Mouse (Mus musculus): ENCODE results near the gene Cdc34. TPM values are rescaled to one million over a fixed set of nuclear protein-coding genes. Genes with fewer than 3 reads are reported as not detected.

The Cdc34 gene
- total and polyA plus RNA-seq, 2 experiments from 2014 or later: 71.3 to 76.7 TPM

GRCm38 (mm10) chr10:79694379-79694655 lies 12.3 kb downstream of the Cdc34 start:
- Histone ChIP-seq H3K36me3 (ENCODE audit: insufficient read depth, low read length) (no peaks in the 10 kb centered on the region), H3K9me3 (ENCODE audit: low read length) (no peaks in the 10 kb centered on the region), H3K4me3 (ENCODE audit: low read length) (no peak overlapping the region), H3K9ac (replicated peaks; ENCODE audit: low read length) (no peak overlapping the region), H3K4me1 (ENCODE audit: insufficient read depth, low read length) (no peaks in the 10 kb centered on the region), H3K27ac (no peak overlapping the region), H3K4me2 (ENCODE audit: low read depth, low read length) (no peak overlapping the region), H3K27me3 (ENCODE audit: insufficient read depth, low read length) (no peaks in the 10 kb centered on the region)
- ATAC-seq (no peak), DNase-seq (ENCODE audit: low spot score) (no peak)
- WGBS: 51% methylated on average over 6 of the region's 6 CpGs
- TF ChIP-seq CTCF (IDR thresholded peaks at IDR 0.05; ENCODE audit: low read depth): no peak

- peak; percentile 36; the same call in 1 of the 2 replicates for ATAC-seq
- Histone ChIP-seq H3K9ac (replicated peaks; ENCODE audit: low read length) (no peak overlapping the region), H3K4me2 (ENCODE audit: low read depth, low read length) (no peak overlapping the region), H3K36me3 (ENCODE audit: insufficient read depth, low read length) (no peaks in the 10 kb centered on the region), H3K27ac (peak overlapping the region; percentile 22; the same call in 1 of the 2 replicates), H3K9me3 (ENCODE audit: low read length) (no peaks in the 10 kb centered on the region), H3K27me3 (ENCODE audit: insufficient read depth, low read length) (no peaks in the 10 kb centered on the region), H3K4me1 (ENCODE audit: insufficient read depth, low read length) (no peaks in the 10 kb centered on the region), H3K4me3 (ENCODE audit: low read length) (no peak overlapping the region)
- DNase-seq (ENCODE audit: low spot score): peak; percentile 67
- 61% methylated on average over 13 of the region's 13 CpGs for WGBS
- TF ChIP-seq CTCF (IDR thresholded peaks at IDR 0.05; ENCODE audit: low read depth): peak; percentile 82
Measured at GRCm38 (mm10) chr10:79695231-79696128, 13.5 kb downstream of the Cdc34 start.

- H3K27ac ChIP-seq: 0 out of 2 replicates have a peak overlapping the region, but pooled peaks have one; percentile 32
Measured at GRCm38 (mm10) chr10:79696129-79696651, 14.2 kb downstream of the Cdc34 start.

GRCm38 (mm10) chr10:79697916-79698315 lies 15.9 kb downstream of the Cdc34 start:
- TF ChIP-seq CTCF (IDR thresholded peaks at IDR 0.05; ENCODE audit: low read depth): no peak
- H3K9ac ChIP-seq (replicated peaks; ENCODE audit: low read length): no peak overlapping the region
- no peak overlapping the region for H3K4me3 ChIP-seq (ENCODE audit: low read length)
- ATAC-seq (no peak), DNase-seq (ENCODE audit: low spot score) (no peak)
- no peaks in the 10 kb centered on the region for H3K4me1 ChIP-seq (ENCODE audit: insufficient read depth, low read length)
- no peaks in the 10 kb centered on the region for H3K27me3 ChIP-seq (ENCODE audit: insufficient read depth, low read length)
- H3K9me3 ChIP-seq (ENCODE audit: low read length): no peaks in the 10 kb centered on the region
- H3K4me2 ChIP-seq (ENCODE audit: low read depth, low read length): no peak overlapping the region
- WGBS: 52% methylated on average over 6 of the region's 6 CpGs
- no peaks in the 10 kb centered on the region for H3K36me3 ChIP-seq (ENCODE audit: insufficient read depth, low read length)
- no peak overlapping the region; the same call in 1 of the 2 replicates for H3K27ac ChIP-seq

More at GRCm38 (mm10) chr10:79696129-79696651, 14.2 kb downstream of the Cdc34 start:
- Histone ChIP-seq H3K9ac (replicated peaks; ENCODE audit: low read length) (no peak overlapping the region), H3K4me2 (ENCODE audit: low read depth, low read length) (no peak overlapping the region), H3K4me3 (ENCODE audit: low read length) (no peak overlapping the region), H3K36me3 (ENCODE audit: insufficient read depth, low read length) (no peaks in the 10 kb centered on the region), H3K4me1 (ENCODE audit: insufficient read depth, low read length) (no peaks in the 10 kb centered on the region), H3K9me3 (ENCODE audit: low read length) (no peaks in the 10 kb centered on the region), H3K27me3 (ENCODE audit: insufficient read depth, low read length) (no peaks in the 10 kb centered on the region)
- ATAC-seq (no peak), DNase-seq (ENCODE audit: low spot score) (no peak)
- no peak for TF ChIP-seq CTCF (IDR thresholded peaks at IDR 0.05; ENCODE audit: low read depth)
- WGBS: 66% methylated on average over 9 of the region's 9 CpGs

GRCm38 (mm10) chr10:79698459-79698858 lies 16.5 kb downstream of the Cdc34 start:
- TF ChIP-seq CTCF (IDR thresholded peaks at IDR 0.05; ENCODE audit: low read depth): no peak
- WGBS: 93% methylated on average over 6 of the region's 6 CpGs
- H3K4me2 ChIP-seq (ENCODE audit: low read depth, low read length): no peak overlapping the region
- no peaks in the 10 kb centered on the region for H3K36me3 ChIP-seq (ENCODE audit: insufficient read depth, low read length)
- H3K27me3 ChIP-seq (ENCODE audit: insufficient read depth, low read length): no peaks in the 10 kb centered on the region
- no peak for ATAC-seq
- H3K9ac ChIP-seq (replicated peaks; ENCODE audit: low read length): no peak overlapping the region
- no peak overlapping the region for H3K4me3 ChIP-seq (ENCODE audit: low read length)
- H3K9me3 ChIP-seq (ENCODE audit: low read length): no peaks in the 10 kb centered on the region
- no peak overlapping the region; the same call in 1 of the 2 replicates for H3K27ac ChIP-seq
- no peaks in the 10 kb centered on the region for H3K4me1 ChIP-seq (ENCODE audit: insufficient read depth, low read length)
- no peak for DNase-seq (ENCODE audit: low spot score)

- WGBS: 51% methylated on average over 7 of the region's 7 CpGs
- ATAC-seq: no peak
- peaks cover 8% of the 10 kb centered on the region for H3K4me1 ChIP-seq (ENCODE audit: insufficient read depth, low read length)
- H3K9me3 ChIP-seq (ENCODE audit: low read length): no peaks in the 10 kb centered on the region
- H3K36me3 ChIP-seq (ENCODE audit: insufficient read depth, low read length): no peaks in the 10 kb centered on the region
- H3K4me2 ChIP-seq (ENCODE audit: low read depth, low read length): no peak overlapping the region
- no peak for DNase-seq (ENCODE audit: low spot score)
- H3K9ac ChIP-seq (replicated peaks; ENCODE audit: low read length): no peak overlapping the region
- H3K27ac ChIP-seq: peak overlapping the region; percentile 54; the same call in 1 of the 2 replicates
- no peaks in the 10 kb centered on the region for H3K27me3 ChIP-seq (ENCODE audit: insufficient read depth, low read length)
- no peak for TF ChIP-seq CTCF (IDR thresholded peaks at IDR 0.05; ENCODE audit: low read depth)
- no peak overlapping the region for H3K4me3 ChIP-seq (ENCODE audit: low read length)
Measured at GRCm38 (mm10) chr10:79700676-79701075, 18.7 kb downstream of the Cdc34 start.
